Mouse (Mus musculus) limb, embryonic 13.5 days (tissue): ENCODE measurements at regions not wholly inside any gene's neighbourhood (a gene's known extent, or its start where the extent isn't known, plus 50 kb on each side); places are given as distances from the start of the nearest gene placed in this dataset.
"Not testable (repeated sequence)": the region's sequence is repeated elsewhere in the genome, so short reads cannot be mapped to it uniquely, and the experiment has no call there.

Experiments
- ATAC-seq: fragments of 200-750 bp; cut with Nextera tagmentation; 2 replicates; pipeline ENCODE4 v1.8.0; 2017; ENCODE audit warnings: low read depth, moderate number of reproducible peaks, moderate TSS enrichment; ENCODE audit not compliant: low FRiP score
- H3K27ac ChIP-seq: fragments of 300-500 bp; sonication (generic); 2 replicates; pipeline ENCODE4 v1.5.1; 2015; ENCODE audit warnings: inconsistent platforms, mild to moderate bottlenecking, moderate library complexity
- H3K27me3 ChIP-seq: fragments of 300-500 bp; sonication (generic); 2 replicates; pipeline ENCODE4 v1.6.1; 2015; ENCODE audit warnings: mild to moderate bottlenecking, inconsistent platforms
- H3K36me3 ChIP-seq: fragments of 300-500 bp; sonication (generic); 2 replicates; pipeline ENCODE4 v1.6.1; 2015; ENCODE audit warnings: inconsistent platforms, mild to moderate bottlenecking, moderate library complexity
- H3K4me1 ChIP-seq: fragments of 300-500 bp; sonication (generic); 2 replicates; pipeline ENCODE4 v1.6.1; 2015; ENCODE audit warnings: inconsistent platforms
- H3K4me2 ChIP-seq: fragments of 300-500 bp; sonication (generic); replicated peaks from 2 replicates; pipeline ENCODE4 v1.6.1; 2015; ENCODE audit warnings: inconsistent platforms, mild to moderate bottlenecking, moderate library complexity
- H3K4me3 ChIP-seq: fragments of 300-500 bp; sonication (generic); 2 replicates; pipeline ENCODE4 v1.5.1; 2015; ENCODE audit warnings: moderate library complexity, mild to moderate bottlenecking, inconsistent platforms
- H3K9ac ChIP-seq: fragments of 300-500 bp; sonication (generic); 2 replicates; pipeline ENCODE4 v1.6.1; 2015; ENCODE audit warnings: mild to moderate bottlenecking, inconsistent platforms
- H3K9me3 ChIP-seq: fragments of 300-500 bp; sonication (generic); 2 replicates; pipeline ENCODE4 v1.6.1; 2016; ENCODE audit warnings: inconsistent platforms
- WGBS: fragments of 180-500 bp; shearing (Covaris S2); methylation state at CpG from one replicate; pipeline ENCODE4 v1.1.7; 2015; 5-methylcytosine and 5-hydroxymethylcytosine counted together

DNA sequence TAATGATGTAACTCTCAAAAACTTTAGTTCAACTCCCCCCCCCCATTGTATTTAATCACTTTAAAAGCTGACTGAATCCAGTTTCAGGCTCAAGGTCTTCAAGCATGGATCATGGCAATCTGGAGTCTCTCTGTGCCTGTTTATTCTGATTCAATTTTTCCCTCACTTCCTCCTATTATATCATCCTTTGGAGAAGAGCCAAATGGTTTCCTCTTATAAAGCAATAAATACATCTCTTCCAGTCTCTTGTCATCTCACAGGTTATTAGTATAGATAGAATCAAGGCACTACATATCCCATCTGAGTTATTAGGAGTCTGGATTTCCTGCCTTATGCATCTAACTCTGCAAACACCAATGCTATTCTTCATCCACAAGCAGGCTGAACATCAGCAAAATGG lies 530.2 kb upstream of the Pdcd1 start:
- ATAC-seq: no peak
- Histone ChIP-seq H3K4me1 (no peaks in the 10 kb centered on the region), H3K4me2 (no peak overlapping the region), H3K36me3 (no peaks in the 10 kb centered on the region), H3K27ac (no peak overlapping the region), H3K9me3 (no peaks in the 10 kb centered on the region), H3K27me3 (no peaks in the 10 kb centered on the region), H3K9ac (no peak overlapping the region), H3K4me3 (no peak overlapping the region)

DNA sequence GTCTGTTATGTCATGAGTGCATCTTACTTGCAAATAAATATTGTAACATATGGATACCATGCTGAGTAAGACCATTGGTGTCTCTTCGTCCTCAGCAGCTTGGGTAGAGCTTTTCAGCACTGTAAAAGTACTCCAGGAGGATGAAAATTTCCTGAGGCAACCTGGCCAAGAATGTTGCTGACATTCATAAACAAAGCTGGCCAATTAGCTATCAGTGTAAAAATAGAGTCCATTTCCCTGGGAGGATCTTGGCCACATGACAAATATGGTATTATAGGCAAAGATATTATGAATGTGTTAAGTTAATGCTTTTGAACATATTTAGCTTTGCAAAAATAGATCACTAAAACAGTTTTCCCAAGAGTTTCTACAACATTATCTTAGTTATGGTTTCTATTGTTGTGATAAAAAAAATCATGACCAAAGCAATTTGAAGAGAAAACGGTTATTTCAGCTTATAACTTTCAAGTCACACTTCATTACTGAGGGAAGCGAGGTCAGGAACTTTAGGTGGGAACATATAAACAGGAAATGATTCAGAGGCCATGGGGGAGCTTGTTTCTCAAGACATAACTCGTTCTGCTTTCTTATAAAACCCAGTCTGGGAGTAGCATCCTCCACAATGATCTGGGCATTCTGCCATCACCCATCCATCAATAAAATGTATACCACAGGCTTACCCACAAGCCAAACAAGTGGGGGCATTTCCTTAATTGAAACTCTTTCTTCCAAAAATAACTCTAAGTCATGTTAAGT lies 529.5 kb upstream of the Pdcd1 start:
- Histone ChIP-seq H3K27me3 (no peaks in the 10 kb centered on the region), H3K9me3 (no peaks in the 10 kb centered on the region), H3K27ac (no peak overlapping the region), H3K4me3 (no peak overlapping the region), H3K9ac (no peak overlapping the region), H3K4me1 (no peaks in the 10 kb centered on the region), H3K4me2 (no peak overlapping the region), H3K36me3 (no peaks in the 10 kb centered on the region)
- WGBS: 32% methylated on average over 4 of the region's 4 CpGs
- peak; percentile 54; the same call in 1 of the 2 replicates for ATAC-seq

DNA sequence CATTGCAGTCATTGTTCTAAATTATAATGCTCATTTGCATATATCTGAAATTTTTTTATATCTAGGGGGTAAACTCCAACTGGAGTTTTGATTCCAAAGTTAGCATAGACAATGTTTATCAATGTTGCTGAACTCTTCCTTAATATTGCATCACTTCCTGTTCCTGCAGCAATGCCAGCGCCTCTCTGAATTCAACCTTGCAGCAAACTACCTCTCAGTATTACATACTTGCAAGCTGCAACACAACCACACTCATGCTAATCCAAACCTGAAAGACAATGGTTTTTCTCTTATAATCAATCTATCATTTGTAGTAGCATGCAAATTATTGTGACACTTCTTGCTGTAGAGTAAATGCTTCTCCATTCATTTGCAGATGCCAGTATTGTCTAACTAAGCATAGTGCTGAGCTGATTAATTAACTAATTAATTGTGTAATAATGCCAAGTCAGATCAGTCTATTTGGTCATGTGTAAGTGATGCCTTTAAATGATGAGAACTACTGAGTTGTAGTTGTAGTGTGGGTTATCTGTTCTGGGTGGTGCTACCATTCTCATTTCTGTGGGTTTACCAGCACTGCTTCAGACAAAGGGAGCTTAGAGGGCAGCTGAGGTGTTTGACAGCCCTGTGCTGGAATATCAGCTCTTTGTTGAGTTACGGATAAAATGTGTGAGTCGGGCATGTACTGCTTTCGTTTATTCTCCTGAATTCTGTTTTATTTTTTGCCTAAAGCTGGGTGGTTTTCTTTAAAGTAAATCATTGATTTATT lies 480.6 kb upstream of the Pdcd1 start:
- no peaks in the 10 kb centered on the region for H3K36me3 ChIP-seq
- no peak overlapping the region for H3K27ac ChIP-seq
- H3K4me3 ChIP-seq: no peak overlapping the region
- WGBS: 89% methylated on average over 4 of the region's 4 CpGs
- no peak overlapping the region for H3K4me2 ChIP-seq
- ATAC-seq: no peak
- no peaks in the 10 kb centered on the region for H3K27me3 ChIP-seq
- H3K9ac ChIP-seq: no peak overlapping the region
- H3K4me1 ChIP-seq: no peaks in the 10 kb centered on the region
- H3K9me3 ChIP-seq: no peaks in the 10 kb centered on the region

DNA sequence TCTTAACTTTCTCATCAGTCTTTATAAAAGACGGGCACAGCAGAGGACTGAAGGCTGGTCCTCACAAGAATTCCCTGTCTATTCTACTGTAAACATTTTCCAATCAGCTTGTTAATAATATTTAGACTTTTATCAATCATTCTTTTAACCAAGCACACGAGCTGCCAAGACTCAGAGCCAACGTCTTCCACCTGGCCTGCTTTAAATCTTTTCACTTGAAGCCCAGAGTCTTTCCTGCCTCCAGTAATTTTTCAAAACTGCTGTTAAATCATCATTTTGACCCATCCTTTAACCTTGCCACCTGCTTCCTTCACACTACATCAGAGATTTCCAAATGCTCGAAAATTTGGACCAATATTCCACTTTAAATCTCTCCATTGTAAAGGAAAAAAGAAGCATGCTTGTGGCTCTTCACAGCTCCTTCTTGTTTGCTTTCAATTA lies 451.7 kb upstream of the Pdcd1 start:
- Histone ChIP-seq H3K9ac (no peak overlapping the region), H3K4me1 (no peaks in the 10 kb centered on the region), H3K27me3 (no peaks in the 10 kb centered on the region), H3K4me2 (no peak overlapping the region), H3K4me3 (no peak overlapping the region), H3K36me3 (no peaks in the 10 kb centered on the region), H3K27ac (no peak overlapping the region), H3K9me3 (no peaks in the 10 kb centered on the region)
- no peak for ATAC-seq
- 49% methylated on average over 4 of the region's 4 CpGs for WGBS

DNA sequence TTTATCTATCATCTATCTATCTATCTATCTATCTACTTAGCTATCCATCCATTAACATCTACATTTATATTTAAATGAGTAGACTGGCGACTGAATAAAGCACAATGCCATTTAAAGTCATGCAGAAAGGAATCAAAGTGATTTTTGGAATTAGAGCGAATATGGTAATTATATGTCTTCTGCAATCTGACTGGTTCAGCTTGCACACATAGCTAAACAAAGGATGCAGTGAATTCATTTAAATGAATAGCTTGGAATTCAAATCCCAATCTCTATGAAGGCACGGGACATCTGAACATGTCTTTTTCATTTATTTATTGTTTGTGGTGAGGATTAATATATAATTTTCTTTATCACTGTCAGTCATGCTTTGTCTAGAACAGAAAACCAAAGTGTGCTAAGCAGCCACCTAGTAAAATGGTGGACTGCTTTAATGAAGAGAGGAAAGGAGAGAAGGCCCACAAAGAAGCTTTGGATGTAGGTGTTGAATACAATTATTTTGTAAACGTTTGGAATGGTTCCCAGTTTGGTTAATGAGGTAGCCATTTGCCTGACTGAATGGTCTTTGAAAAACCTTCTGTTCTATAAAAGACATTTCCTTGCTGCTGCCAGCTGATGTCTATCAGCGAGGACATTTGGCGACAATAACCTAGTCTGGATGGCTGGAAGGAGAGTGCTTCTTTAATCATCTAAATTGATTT lies 451.2 kb upstream of the Pdcd1 start:
- no peak overlapping the region for H3K9ac ChIP-seq
- no peaks in the 10 kb centered on the region for H3K27me3 ChIP-seq
- WGBS: 65% methylated on average over 6 of the region's 6 CpGs
- H3K36me3 ChIP-seq: no peaks in the 10 kb centered on the region
- H3K9me3 ChIP-seq: no peaks in the 10 kb centered on the region
- no peak for ATAC-seq
- H3K4me2 ChIP-seq: no peak overlapping the region
- H3K4me3 ChIP-seq: no peak overlapping the region
- no peaks in the 10 kb centered on the region for H3K4me1 ChIP-seq
- no peak overlapping the region for H3K27ac ChIP-seq

DNA sequence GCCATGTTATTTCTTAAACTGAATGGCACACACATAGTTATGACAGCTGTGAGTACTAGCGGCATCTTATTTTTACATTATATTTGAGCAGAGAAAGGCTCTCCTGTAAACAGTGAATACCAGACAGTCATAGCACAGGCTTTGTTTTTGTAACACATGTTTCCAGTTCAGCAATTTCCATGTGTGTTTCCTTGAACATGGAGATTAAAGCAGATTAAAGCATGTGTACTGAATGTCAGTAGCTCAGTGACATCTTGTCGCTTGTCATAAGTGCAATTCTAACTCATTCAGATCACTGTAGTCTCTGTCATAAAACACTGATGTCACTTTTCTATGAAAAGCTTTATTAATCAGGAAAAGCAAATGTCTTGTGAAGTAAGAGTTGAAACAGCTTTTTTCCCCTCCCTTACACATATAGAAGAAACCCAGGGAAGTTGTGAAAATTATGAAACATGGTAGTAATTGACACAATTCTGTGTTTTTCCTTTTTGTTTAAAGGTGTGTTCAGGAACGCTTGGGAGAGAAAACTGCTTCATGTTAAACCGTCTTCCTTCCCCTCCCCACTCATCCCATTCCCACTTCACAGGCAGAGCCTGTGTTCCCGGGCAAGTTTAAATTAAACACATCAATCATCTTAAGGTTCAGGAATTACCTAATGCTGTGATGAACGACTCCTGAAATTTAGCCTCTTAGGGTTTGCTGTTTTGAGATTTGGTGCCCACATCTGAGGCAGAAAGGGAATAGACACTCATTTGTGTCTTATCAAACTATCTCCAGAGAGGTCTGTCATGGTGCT lies 449.9 kb upstream of the Pdcd1 start:
- Histone ChIP-seq H3K9me3 (no peaks in the 10 kb centered on the region), H3K4me3 (no peak overlapping the region), H3K36me3 (no peaks in the 10 kb centered on the region), H3K4me2 (no peak overlapping the region), H3K27me3 (no peaks in the 10 kb centered on the region), H3K9ac (no peak overlapping the region), H3K27ac (no peak overlapping the region), H3K4me1 (no peaks in the 10 kb centered on the region)
- WGBS: 48% methylated on average over 6 of the region's 6 CpGs
- ATAC-seq: no peak

DNA sequence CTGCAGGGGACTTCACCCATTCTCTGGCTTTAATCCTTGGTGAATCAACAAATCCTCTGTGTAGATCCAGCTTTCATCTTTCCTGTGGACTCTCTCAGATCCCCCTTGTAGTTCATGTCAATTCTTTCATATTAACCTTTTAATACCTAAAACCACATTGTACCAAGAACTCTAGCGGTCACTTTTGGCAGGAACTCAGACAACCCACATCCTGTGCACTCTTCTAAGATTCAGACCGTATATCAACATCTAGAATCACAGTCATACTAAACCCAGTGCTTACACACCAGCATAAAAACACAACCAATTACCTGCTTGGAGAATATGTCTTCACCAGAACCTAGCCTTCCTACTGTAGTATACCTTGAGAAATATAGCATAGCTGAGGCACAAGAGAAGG lies 444.6 kb upstream of the Pdcd1 start:
- Histone ChIP-seq H3K4me2 (no peak overlapping the region), H3K36me3 (no peaks in the 10 kb centered on the region), H3K9me3 (no peaks in the 10 kb centered on the region), H3K27ac (no peak overlapping the region), H3K9ac (no peak overlapping the region), H3K27me3 (no peaks in the 10 kb centered on the region), H3K4me3 (no peak overlapping the region), H3K4me1 (no peaks in the 10 kb centered on the region)
- 85% methylated on average over 2 of the region's 2 CpGs for WGBS
- ATAC-seq: no peak

DNA sequence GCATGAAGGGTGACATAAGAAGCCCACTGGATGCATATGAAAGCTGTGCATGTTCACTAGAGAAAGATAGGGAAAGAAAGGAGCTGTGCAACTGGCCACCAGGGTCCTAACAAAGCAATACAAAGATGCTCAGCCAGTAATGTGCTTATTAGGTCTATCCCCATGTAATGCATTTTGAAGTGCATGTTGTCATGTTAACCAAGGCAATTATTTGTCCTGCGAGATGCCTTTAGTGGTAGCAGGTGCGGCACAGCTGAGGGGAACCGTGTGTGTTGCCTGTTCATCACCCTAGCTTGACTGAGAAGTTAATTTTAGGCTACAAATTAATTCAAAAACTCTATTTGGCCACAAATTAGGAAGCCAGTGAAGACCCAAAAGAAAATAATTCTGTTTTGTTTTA lies 444.0 kb upstream of the Pdcd1 start:
- H3K4me2 ChIP-seq: no peak overlapping the region
- no peak for ATAC-seq
- WGBS: 88% methylated on average over 3 of the region's 3 CpGs
- H3K9me3 ChIP-seq: no peaks in the 10 kb centered on the region
- no peak overlapping the region for H3K27ac ChIP-seq
- no peaks in the 10 kb centered on the region for H3K4me1 ChIP-seq
- H3K27me3 ChIP-seq: no peaks in the 10 kb centered on the region
- H3K36me3 ChIP-seq: no peaks in the 10 kb centered on the region
- no peak overlapping the region for H3K4me3 ChIP-seq
- H3K9ac ChIP-seq: no peak overlapping the region

DNA sequence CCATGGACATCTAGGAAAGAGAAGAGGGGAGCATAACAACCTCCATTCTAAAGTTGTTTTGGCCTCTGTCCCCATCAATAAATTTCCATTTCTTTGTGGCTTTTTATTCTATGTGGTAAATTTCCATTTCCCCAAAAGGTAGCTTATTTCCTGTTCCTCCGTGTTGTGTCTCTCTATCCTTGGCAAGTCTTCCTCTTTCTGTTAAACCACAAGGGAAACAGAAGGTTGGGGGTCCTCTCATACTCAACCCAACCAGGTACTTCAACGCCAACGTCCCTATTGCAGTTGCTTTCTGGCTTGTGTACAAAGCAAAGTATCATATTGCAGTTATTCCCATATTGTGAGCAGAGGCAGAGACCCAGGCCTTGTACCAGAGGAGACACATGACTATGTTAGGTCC lies 434.7 kb upstream of the Pdcd1 start:
- Histone ChIP-seq H3K36me3 (no peaks in the 10 kb centered on the region), H3K27ac (no peak overlapping the region), H3K4me1 (no peaks in the 10 kb centered on the region), H3K9me3 (no peaks in the 10 kb centered on the region), H3K4me2 (no peak overlapping the region), H3K27me3 (no peaks in the 10 kb centered on the region), H3K4me3 (no peak overlapping the region), H3K9ac (no peak overlapping the region)
- no peak for ATAC-seq
- WGBS: 80% methylated on average over 3 of the region's 3 CpGs

DNA sequence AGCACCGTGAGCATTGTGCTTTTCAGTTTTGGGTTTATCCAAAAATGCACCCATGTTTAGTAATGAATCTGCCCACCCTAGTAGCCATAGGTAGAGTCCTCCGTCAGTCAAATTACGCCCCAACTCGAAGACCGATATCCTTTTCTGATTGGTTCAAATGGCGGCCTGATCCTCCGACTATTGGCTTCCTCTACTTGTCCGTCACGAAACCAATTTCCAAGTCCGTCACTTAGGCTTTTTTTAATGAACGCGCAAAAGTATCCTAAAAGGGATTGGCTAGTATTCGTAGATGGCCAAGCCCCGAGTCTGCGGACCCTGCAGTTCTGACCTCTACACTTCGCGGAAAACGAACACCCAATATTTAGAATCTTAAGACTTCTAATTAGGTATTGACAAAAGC lies 417.5 kb upstream of the Pdcd1 start:
- H3K36me3 ChIP-seq, H3K4me3 ChIP-seq, H3K27me3 ChIP-seq, H3K9me3 ChIP-seq, H3K4me1 ChIP-seq, H3K27ac ChIP-seq, H3K4me2 ChIP-seq, H3K9ac ChIP-seq: not testable (repeated sequence)
- 96% methylated on average over 18 of the region's 18 CpGs for WGBS
- ATAC-seq: peak; percentile 87

DNA sequence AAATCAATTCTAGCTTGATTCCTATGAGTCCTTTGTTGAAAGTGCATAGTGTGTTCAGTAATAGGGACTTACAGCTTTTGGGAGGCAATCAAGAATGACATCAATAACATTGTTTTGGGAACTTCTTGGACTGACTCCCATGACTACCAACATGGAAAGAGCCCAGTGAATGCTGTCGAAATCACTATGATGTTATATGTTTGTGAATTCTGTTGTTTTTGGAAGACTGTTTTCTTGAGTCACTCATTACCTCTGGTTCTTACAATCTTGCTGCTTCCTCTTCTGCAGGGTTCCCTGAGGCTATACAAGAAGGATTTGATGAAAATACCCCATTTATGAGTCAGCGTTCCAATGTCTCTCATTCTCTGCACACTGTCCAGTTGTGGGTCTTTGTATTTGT lies 371.4 kb upstream of the Pdcd1 start:
- no peaks in the 10 kb centered on the region for H3K9me3 ChIP-seq
- H3K36me3 ChIP-seq: no peaks in the 10 kb centered on the region
- no peak overlapping the region for H3K4me3 ChIP-seq
- no peaks in the 10 kb centered on the region for H3K27me3 ChIP-seq
- no peak overlapping the region for H3K9ac ChIP-seq
- 93% methylated on average over 2 of the region's 2 CpGs for WGBS
- no peak for ATAC-seq
- H3K4me2 ChIP-seq: no peak overlapping the region
- no peak overlapping the region for H3K27ac ChIP-seq
- H3K4me1 ChIP-seq: no peaks in the 10 kb centered on the region

DNA sequence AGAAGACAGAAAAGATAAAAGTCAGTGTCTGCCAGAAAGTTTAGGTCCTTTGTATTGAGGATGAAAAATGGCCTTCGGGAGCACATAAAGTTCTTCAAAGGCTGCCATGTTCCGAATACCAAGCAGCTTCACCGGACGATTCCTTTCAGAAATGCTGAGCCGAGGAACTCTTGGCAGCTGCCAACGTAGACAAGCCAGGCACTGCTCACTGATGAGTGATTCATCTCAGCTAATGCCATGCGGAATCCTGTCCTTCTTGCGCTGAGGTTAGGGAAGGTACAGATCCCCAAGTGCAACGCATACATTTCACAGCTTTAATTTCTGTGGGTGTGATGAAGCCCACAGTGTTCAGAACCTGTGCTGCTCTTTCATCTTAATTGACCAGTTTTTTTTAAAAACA lies 360.7 kb upstream of the Pdcd1 start:
- Histone ChIP-seq H3K9ac (no peak overlapping the region), H3K36me3 (no peaks in the 10 kb centered on the region), H3K27ac (no peak overlapping the region), H3K4me1 (no peaks in the 10 kb centered on the region), H3K27me3 (no peaks in the 10 kb centered on the region), H3K4me2 (no peak overlapping the region), H3K4me3 (no peak overlapping the region), H3K9me3 (no peaks in the 10 kb centered on the region)
- ATAC-seq: no peak
- 80% methylated on average over 9 of the region's 9 CpGs for WGBS
